Mouse (Mus musculus): Measurements from ENCODE around the gene Mrpl17. TPM values are rescaled to one million over a fixed set of nuclear protein-coding genes. Genes with fewer than 3 reads are reported as not detected.
"Not testable (repeated sequence)": the region's sequence is repeated elsewhere in the genome, so short reads cannot be mapped to it uniquely, and the experiment has no call there.

The Mrpl17 gene
- 100 to 1,000 TPM; 109 to 110 TPM for total RNA-seq (2021)

- intact Hi-C loops (cut with DNase I): loop anchor here (2.0 to 5.0 kb wide), 2 partner anchors 84 to 169 kb away; partner anchors contain the start of genes Arfip2, Gm45799 and Timm10b
- peak; percentile 100 for DNase-seq (ENCODE audit: extremely low spot score in 1 of 2, low spot score in 2 of 2)
Measured at GRCm38 (mm10) chr7:105810877-105811489, at the start of gene Mrpl17. Mrpl17 (minus strand) TSS chr7:105811099.

- intact Hi-C loops (cut with DNase I); DNase-seq (ENCODE audit: extremely low spot score in 1 of 2, low spot score in 2 of 2): not testable (repeated sequence)
Measured at GRCm38 (mm10) chr7:105855718-105856560, 45.0 kb upstream of the Mrpl17 start.

- intact Hi-C loops (cut with DNase I): loop anchor here (5.0 kb wide), 1 partner anchor 272 kb away; the partner anchor contains the start of gene Smpd1
- no peak for DNase-seq (ENCODE audit: extremely low spot score in 1 of 2, low spot score in 2 of 2)
Measured at GRCm38 (mm10) chr7:105824281-105824680, 13.4 kb upstream of the Mrpl17 start.

DNA sequence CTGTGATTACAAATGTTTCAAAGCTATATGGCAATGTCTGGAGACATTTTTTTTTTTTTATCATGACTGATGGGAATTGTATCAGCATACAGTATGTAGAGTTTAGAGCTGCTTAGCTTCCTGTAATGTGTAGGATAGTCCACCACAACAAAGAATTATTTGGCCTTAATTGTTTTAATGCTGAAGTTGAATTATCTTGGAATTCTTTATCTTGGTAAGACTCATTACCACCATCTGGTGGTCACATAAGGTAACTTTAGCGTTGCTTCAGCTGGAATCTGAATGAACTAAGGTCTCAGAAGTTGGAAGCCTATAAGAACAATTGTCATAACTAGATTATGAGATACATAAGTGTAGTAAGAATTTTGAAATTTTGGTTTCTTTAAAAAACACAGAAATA lies 7.6 kb upstream of the Mrpl17 start:
- DNase-seq (ENCODE audit: extremely low spot score in 1 of 2, low spot score in 2 of 2): no peak
- intact Hi-C loops (cut with DNase I): loop anchor here (2.0 to 5.0 kb wide), 2 partner anchors 92 to 1229 kb away; no protein-coding TSS in a partner anchor

DNA sequence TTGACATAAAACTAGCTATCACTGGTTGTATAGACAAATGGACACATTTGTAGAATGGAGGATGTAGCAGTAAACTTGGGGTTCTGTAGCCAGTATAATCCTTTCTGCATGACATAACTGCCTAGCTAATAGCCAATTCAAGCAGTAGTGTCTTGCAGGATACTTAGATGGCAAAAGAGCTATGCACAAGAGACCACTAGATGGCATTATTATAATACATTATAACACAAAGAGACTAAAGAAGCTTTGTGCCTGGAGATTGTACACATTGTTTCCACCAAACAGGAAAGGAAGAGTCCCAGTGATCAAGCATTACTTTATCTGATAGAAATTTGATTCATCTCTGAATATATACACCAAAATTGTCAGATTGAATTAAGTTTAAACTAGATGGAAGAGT lies 5.8 kb upstream of the Mrpl17 start:
- DNase-seq (ENCODE audit: extremely low spot score in 1 of 2, low spot score in 2 of 2): no peak
- intact Hi-C loops (cut with DNase I): loop anchor here (5.0 kb wide), 1 partner anchor 1231 kb away; no protein-coding TSS in a partner anchor

GRCm38 (mm10) chr7:105813326-105813725 lies 2.4 kb upstream of the Mrpl17 start:
- no peak for DNase-seq (ENCODE audit: extremely low spot score in 1 of 2, low spot score in 2 of 2)
- intact Hi-C loops (cut with DNase I): loop anchor here (5.0 kb wide), 1 partner anchor 171 kb away; the partner anchor contains the start of genes Arfip2, Gm45799 and Timm10b

DNA sequence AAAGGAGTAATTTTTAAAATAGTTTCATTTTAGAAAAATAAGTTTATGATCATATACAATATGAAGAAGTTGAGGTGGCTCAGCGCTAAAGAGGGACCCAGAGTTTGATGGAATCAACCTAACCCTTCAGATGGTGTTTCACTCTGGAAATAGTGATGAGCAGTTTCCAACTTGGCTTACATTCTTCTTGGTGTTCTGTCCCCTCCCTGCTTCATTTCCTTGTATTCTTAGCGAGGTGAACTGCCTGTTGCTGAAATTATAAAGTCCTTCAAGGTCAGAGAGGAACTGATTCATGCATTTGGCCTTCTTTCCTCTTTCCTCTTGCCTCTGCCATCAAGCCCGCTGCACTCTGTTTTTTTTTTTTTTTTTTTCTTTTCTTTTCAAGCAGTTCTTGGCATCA lies 1.7 kb upstream of the Mrpl17 start:
- no peak for DNase-seq (ENCODE audit: extremely low spot score in 1 of 2, low spot score in 2 of 2)
- intact Hi-C loops (cut with DNase I): loop anchor here (5.0 kb wide), 1 partner anchor 170 kb away; the partner anchor contains the start of genes Arfip2, Gm45799 and Timm10b

DNA sequence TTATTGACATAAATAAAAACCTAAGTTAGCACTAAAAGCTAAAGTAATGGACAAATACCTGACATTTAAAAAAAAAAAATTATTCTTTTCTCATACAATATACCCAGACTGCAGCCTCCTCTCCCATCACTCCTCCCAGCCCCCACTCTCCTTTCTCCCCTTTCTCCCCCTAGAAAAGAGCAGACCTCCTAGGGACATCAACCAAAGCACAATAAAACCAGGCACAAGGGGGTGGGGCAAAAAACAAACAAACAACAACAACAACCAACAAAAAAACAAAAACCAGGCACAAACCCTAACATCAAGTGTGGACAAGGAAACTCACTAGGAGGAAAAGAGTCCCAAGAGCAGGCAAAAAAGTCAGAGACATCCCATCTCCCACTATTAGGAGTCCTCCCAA lies 617 bp upstream of the Mrpl17 start:
- peak in 1 of 2 experiments; percentile 38 for DNase-seq (ENCODE audit: extremely low spot score in 1 of 2, low spot score in 2 of 2)

GRCm38 (mm10) chr7:105810280-105810876 lies 521 bp downstream of the Mrpl17 start:
- DNase-seq (ENCODE audit: extremely low spot score in 1 of 2, low spot score in 2 of 2): no peak
- intact Hi-C loops (cut with DNase I): loop anchor here (2.0 to 5.0 kb wide), 2 partner anchors 84 to 168 kb away; partner anchors contain the start of genes Arfip2, Gm45799 and Timm10b

More for the DNA sequence above, 617 bp upstream of the Mrpl17 start:
- intact Hi-C loops (cut with DNase I): loop anchor here (2.0 to 5.0 kb wide), 2 partner anchors 85 to 169 kb away; partner anchors contain the start of genes Arfip2, Gm45799 and Timm10b

DNA sequence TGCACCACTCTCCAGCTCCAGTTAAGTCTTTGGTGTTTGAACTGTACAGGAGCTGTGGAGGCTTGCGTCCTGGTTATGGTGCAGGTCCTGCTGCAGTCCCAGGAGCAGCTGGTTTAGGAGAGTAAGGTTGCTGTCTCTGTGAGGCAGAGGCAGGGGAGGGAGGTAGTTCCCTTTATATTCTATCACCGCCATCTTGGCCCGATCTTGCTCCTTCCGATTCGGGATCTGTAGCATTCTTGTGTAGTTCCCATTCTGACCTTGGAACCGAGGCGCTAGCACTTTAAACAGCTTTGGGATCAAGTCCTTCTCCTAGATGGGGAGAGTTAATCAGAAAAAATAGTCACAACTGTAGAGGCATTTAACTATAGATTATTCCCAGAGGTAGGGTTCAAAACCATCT lies 1.1 kb downstream of the Mrpl17 start:
- intact Hi-C loops (cut with DNase I): loop anchor here (2.0 to 5.0 kb wide), 3 partner anchors 83 to 253 kb away; partner anchors contain the start of genes Arfip2, Gm45799 and Timm10b
- DNase-seq (ENCODE audit: extremely low spot score in 1 of 2, low spot score in 2 of 2): no peak

DNA sequence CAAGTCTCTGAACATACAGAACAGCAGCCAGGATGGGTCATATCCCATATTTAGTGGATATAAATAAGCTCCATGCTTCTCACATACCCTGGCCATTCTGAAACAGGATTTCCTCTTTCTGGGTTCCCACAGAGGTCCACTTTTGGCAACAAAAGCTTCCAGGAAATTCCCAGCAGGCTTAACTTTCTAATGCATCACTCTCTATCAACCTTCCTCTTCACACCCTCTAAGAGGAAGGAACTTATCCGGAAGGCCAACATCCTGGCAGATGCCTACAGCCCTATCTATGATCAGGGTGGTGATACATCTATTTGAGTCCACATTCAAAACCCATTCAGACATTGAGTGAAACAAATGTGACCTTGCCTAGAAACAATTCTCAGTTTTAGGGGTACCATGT lies 2.5 kb downstream of the Mrpl17 start:
- DNase-seq (ENCODE audit: extremely low spot score in 1 of 2, low spot score in 2 of 2): no peak
- intact Hi-C loops (cut with DNase I): loop anchor here (5.0 kb wide), 1 partner anchor 251 kb away; no protein-coding TSS in a partner anchor

GRCm38 (mm10) chr7:105806716-105807115 lies 4.2 kb downstream of the Mrpl17 start:
- intact Hi-C loops (cut with DNase I): loop anchor here (5.0 kb wide), 1 partner anchor 249 kb away; no protein-coding TSS in a partner anchor

DNA sequence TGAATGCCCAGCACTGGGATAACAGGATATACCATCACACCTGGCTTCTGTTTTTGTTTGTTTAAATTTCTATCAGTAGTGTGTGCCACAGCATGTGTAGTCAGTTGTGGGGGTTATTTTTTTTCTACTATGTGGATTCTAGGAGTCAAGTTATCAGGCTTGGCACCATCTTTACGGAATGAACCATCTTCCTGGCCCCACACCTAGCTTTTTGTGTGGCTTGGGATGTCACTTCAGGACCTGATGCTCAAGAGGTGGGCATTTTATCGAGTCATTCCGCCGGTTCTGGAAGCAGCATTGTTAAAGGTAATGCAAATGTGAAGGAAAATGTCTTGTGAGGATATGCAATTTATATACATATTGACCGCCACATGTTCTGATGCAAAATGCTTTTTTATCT lies 4.8 kb downstream of the Mrpl17 start:
- intact Hi-C loops (cut with DNase I): loop anchor here (5.0 kb wide), 1 partner anchor 249 kb away; no protein-coding TSS in a partner anchor
- DNase-seq (ENCODE audit: extremely low spot score in 1 of 2, low spot score in 2 of 2): no peak

More at GRCm38 (mm10) chr7:105806716-105807115, 4.2 kb downstream of the Mrpl17 start:
- no peak for DNase-seq (ENCODE audit: extremely low spot score in 1 of 2, low spot score in 2 of 2)

DNA sequence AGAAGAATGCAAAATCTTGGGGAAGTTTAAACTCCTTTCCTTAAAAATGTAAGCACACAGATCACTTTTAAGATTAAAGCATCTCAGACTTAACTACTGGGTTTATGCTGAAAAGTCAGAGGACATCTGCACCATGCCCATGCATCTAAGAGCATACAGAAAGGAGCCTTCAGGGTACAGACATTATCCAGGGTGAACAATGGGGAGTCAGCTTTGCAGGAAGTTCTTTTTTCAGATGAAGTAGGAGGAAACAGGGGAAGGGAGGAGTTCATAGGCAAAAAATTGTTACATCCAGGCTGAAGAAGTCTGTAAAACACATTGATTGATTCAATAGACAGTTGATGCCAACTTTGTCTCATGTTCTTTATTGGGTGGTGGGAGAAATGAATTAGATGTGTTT lies 7.5 kb downstream of the Mrpl17 start:
- intact Hi-C loops (cut with DNase I): no loop called here

DNA sequence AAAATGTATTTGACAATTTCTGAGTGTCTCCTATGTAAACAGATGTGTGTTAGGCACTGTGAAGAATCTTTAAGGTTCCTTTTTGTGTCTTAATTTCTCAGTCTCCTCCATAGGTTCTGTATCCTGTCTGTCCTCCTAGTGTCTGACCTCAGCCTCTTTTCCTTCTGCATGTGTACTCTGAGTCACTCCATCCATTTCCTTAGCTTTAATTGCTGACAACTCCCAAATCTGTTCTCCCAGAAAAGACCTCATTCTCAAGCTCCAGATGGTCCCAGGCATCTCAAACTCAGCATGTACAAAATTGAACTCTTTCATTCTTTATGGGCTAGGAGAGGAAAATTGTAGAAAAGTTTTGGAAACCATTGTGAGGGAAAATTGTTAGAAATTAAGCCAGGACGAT lies 8.1 kb downstream of the Mrpl17 start:
- intact Hi-C loops (cut with DNase I): no loop called here
- DNase-seq (ENCODE audit: extremely low spot score in 1 of 2, low spot score in 2 of 2): no peak

More for the DNA sequence above, 7.5 kb downstream of the Mrpl17 start:
- DNase-seq (ENCODE audit: extremely low spot score in 1 of 2, low spot score in 2 of 2): no peak

- DNase-seq (ENCODE audit: extremely low spot score in 1 of 2, low spot score in 2 of 2): no peak
- intact Hi-C loops (cut with DNase I): no loop called here
Measured at GRCm38 (mm10) chr7:105802312-105802711, 8.6 kb downstream of the Mrpl17 start.

- no peak for DNase-seq (ENCODE audit: extremely low spot score in 1 of 2, low spot score in 2 of 2)
- intact Hi-C loops (cut with DNase I): loop anchor here (10.0 kb wide), 1 partner anchor 62 kb away; the partner anchor contains the start of genes Ilk and Rrp8
Measured at GRCm38 (mm10) chr7:105796972-105797371, 13.9 kb downstream of the Mrpl17 start.

- DNase-seq (ENCODE audit: extremely low spot score in 1 of 2, low spot score in 2 of 2): no peak
- intact Hi-C loops (cut with DNase I): loop anchor here (10.0 kb wide), 1 partner anchor 61 kb away; the partner anchor contains the start of genes Ilk and Rrp8
Measured at GRCm38 (mm10) chr7:105795759-105796366, 15.0 kb downstream of the Mrpl17 start.
